In the genomic region with DNA sequence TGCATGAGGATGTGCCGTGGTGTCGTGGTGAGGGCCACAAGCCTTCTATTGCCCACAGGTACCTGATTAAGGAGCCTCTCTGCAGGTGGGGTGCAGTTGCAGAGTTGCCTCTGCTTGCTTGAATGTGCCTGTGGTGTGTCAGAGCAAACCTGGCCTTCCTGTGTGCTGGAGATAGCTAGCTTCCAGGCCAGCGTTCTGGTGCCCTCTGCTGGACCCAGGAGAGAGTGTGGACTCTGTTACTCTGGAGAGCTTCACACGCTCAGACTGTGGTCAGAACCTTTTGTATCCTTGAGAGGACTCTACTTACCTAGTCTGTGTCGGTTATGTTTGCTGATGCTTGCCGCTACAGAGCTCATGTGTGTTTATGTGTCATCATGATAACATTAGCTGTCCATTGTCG, we compare ENCODE assay signal across 7 mouse cellular contexts. TPM values are rescaled to one million over a fixed set of nuclear protein-coding genes. Genes with fewer than 3 reads are reported as not detected.
DNase-seq lines count a peak whose midpoint lies in the region; ATAC-seq lines count a peak whose summit lies in the region.

No protein-coding gene starts in this region.

- no peaks in the 10 kb centered on the region for H3K27me3 ChIP-seq in intestine, embryonic 16.5 days (replicated peaks; ENCODE audit: control insufficient read depth, insufficient read depth, low read length)
- H3K27me3 ChIP-seq in midbrain, embryonic 12.5 days: no peaks in the 10 kb centered on the region

- H3K4me3 ChIP-seq in intestine, embryonic 16.5 days (ENCODE audit: low read length): no peak overlapping the region
- H3K4me3 ChIP-seq in midbrain, embryonic 12.5 days: no peak overlapping the region

- H3K4me2 ChIP-seq in intestine, embryonic 16.5 days (ENCODE audit: low read depth, low read length): no peak overlapping the region
- H3K4me2 ChIP-seq in midbrain, embryonic 12.5 days (replicated peaks): no peak overlapping the region

- 50% methylated on average over 7 of the region's 7 CpGs for WGBS in intestine, embryonic 16.5 days
- 62% methylated on average over 7 of the region's 7 CpGs for WGBS in midbrain, embryonic 12.5 days

- peak; percentile 93 for ATAC-seq in common myeloid progenitor, adult 5-6 weeks (replicated peaks; ENCODE audit: low read depth, poor library complexity, severe bottlenecking)
- peak; percentile 47 for ATAC-seq in intestine, embryonic 16.5 days
- ATAC-seq in midbrain, embryonic 12.5 days (ENCODE audit: low FRiP score, low read depth): peak; percentile 46

- peaks cover 9% of the 10 kb centered on the region for H3K36me3 ChIP-seq in intestine, embryonic 16.5 days (ENCODE audit: control insufficient read depth, insufficient read depth, low read length)
- peaks cover 73% of the 10 kb centered on the region for H3K36me3 ChIP-seq in midbrain, embryonic 12.5 days

- DNase-seq in adrenal gland, adult (ENCODE audit: inconsistent age in 2 of 2, low spot score in 1 of 2): peak; percentile 77 to 92
- peak; percentile 84 for DNase-seq in gastrocnemius, postnatal 14 days
- peak; percentile 82 to 86 for DNase-seq in left cerebral cortex, postnatal 25 days (ENCODE audit: low spot score in 2 of 2)
- peak; percentile 25 to 71 for DNase-seq in spleen, postnatal 10 days (ENCODE audit: low spot score in 2 of 2)

- H3K27ac ChIP-seq in intestine, embryonic 16.5 days (ENCODE audit: low read length): no peak overlapping the region
- no peak overlapping the region for H3K27ac ChIP-seq in midbrain, embryonic 12.5 days (replicated peaks)

- intact Hi-C loops in gastrocnemius, postnatal 14 days (cut with DNase I; ENCODE audit: low total_unique reads): loop anchor here (5.0 kb wide), 1 partner anchor 68 kb away; no protein-coding TSS in a partner anchor
- intact Hi-C loops in left cerebral cortex, postnatal 25 days (cut with DNase I): loop anchor here (2.0 to 10.0 kb wide), 2 partner anchors 74 to 176 kb away; partner anchors contain the start of gene Xylb

- no peak overlapping the region for H3K9ac ChIP-seq in intestine, embryonic 16.5 days (ENCODE audit: low read depth, low read length)
- no peak overlapping the region for H3K9ac ChIP-seq in midbrain, embryonic 12.5 days (replicated peaks)

- H3K9me3 ChIP-seq in intestine, embryonic 16.5 days (ENCODE audit: control insufficient read depth, low read length): no peaks in the 10 kb centered on the region
- no peaks in the 10 kb centered on the region for H3K9me3 ChIP-seq in midbrain, embryonic 12.5 days

- peaks cover 21% of the 10 kb centered on the region for H3K4me1 ChIP-seq in intestine, embryonic 16.5 days (ENCODE audit: control insufficient read depth, insufficient read depth, low read length)
- peaks cover 11% of the 10 kb centered on the region for H3K4me1 ChIP-seq in midbrain, embryonic 12.5 days

RNA-seq across cellular contexts. Expression of gene Exog, which starts 14.4 kb away (rescaled TPM):
- 5.7 and 6.9 TPM in 2 replicates for total RNA-seq in common myeloid progenitor, adult 5-6 weeks (2017)
- total RNA-seq in gastrocnemius, postnatal 14 days (2021): 1 to 10 TPM; 1.4 to 1.9 TPM
- polyA plus RNA-seq in intestine, embryonic 16.5 days (2015; fragmentation: Nextera tagmentation; extraction: Ambion mirVana): 15.3 and 17.5 TPM in 2 replicates
- total RNA-seq in left cerebral cortex, postnatal 25 days (2021): 10 to 100 TPM; 24.7 to 25.6 TPM
- polyA plus RNA-seq in midbrain, embryonic 12.5 days (2016; fragmentation: Nextera tagmentation; extraction: Ambion mirVana): 38.1 and 45.1 TPM in 2 replicates

RNA-seq across cellular contexts. Expression of gene Acvr2b, which starts 28.4 kb away (rescaled TPM):
- 1.3 and 1.6 TPM in 2 replicates for total RNA-seq in common myeloid progenitor, adult 5-6 weeks (2017)
- total RNA-seq in gastrocnemius, postnatal 14 days (2021): 1 to 10 TPM; 6.5 to 7.3 TPM
- polyA plus RNA-seq in intestine, embryonic 16.5 days (2015; fragmentation: Nextera tagmentation; extraction: Ambion mirVana): 6.3 and 8.4 TPM in 2 replicates
- total RNA-seq in left cerebral cortex, postnatal 25 days (2021): 10 to 100 TPM; 14.9 to 17.7 TPM
- polyA plus RNA-seq in midbrain, embryonic 12.5 days (2016; fragmentation: Nextera tagmentation; extraction: Ambion mirVana): 109 and 116 TPM in 2 replicates
